Comparison of ENCODE assay signal across 8 mouse cellular contexts in the genomic region with DNA sequence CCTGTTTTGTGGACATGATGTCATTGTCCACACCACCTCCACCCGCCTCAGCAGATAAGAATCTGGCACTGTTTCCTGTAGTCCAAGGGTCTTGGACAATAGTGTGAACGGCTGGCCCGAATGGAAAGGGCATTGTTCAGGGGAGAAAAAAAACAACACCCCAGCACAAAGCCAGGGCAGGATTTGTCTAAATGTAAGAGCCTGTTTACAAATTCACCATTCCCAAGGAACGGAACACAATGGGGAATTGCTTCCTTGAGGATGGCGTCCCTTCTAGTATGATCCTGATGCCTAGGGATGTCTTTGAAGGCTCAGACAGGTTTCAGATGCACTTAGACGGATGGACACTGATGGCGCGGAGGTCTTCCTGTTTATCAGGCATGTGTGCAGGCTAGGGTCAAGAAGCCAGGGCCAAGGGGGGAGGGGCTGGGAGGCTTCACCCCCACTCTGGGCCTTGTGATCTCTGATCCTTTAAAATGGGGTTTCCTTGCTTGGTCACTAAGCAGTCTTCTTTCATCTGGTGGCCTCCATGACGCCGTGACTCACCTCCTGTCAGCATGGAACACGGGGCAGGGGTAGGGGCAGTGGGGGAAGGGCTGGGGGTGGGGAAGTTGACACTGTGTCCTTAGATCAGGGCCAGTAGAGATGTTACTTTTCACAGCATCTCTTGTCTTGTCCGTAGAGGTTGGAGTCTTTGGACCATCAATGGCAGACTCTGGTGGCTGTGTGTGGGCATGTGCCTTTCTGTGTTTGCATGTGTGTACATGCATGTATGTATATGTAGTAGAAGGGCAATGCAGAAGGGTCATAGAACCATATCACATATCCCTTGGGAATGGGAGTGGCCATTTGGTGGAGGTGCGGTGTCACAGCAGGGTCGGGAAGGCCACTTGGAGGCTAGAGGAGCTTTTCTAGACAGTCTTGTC. TPM values are rescaled to one million over a fixed set of nuclear protein-coding genes. Genes with fewer than 3 reads are reported as not detected.
A peak's percentile ranks its signal among the peaks of the same experiment; 100 is the strongest.
DNase-seq lines count a peak whose midpoint lies in the region; ATAC-seq lines count a peak whose summit lies in the region.

No protein-coding gene starts in this region.

- no peaks in the 10 kb centered on the region for H3K9me3 ChIP-seq in forebrain, embryonic 16.5 days (ENCODE audit: control insufficient read depth, low read length)

- peak; percentile 42 for ATAC-seq in forebrain, embryonic 16.5 days
- ATAC-seq in erythroid progenitor cell, adult 5-6 weeks (replicated peaks; ENCODE audit: low FRiP score, poor library complexity, severe bottlenecking) = no peak

- peak; percentile 27 for DNase-seq in gastrocnemius, postnatal 25 days
- DNase-seq in gastrocnemius, adult 18-20 months (ENCODE audit: low spot score) = no peak
- DNase-seq in kidney, adult 9 months = peak; percentile 57
- peak; percentile 86 for DNase-seq in lung, postnatal 36 days
- no peak for DNase-seq in layer of hippocampus, postnatal 25 days (ENCODE audit: extremely low spot score in 1 of 2, low spot score in 1 of 2)
- DNase-seq in layer of hippocampus, postnatal 10 days (ENCODE audit: low spot score in 2 of 2) = no peak

- H3K9ac ChIP-seq in forebrain, embryonic 16.5 days (replicated peaks; ENCODE audit: low read depth, low read length) = no peak overlapping the region

- no peak overlapping the region for H3K4me3 ChIP-seq in forebrain, embryonic 16.5 days (replicated peaks; ENCODE audit: low read length)

- 89% methylated on average over 14 of the region's 14 CpGs for WGBS in forebrain, embryonic 16.5 days

- H3K27me3 ChIP-seq in forebrain, embryonic 16.5 days (replicated peaks; ENCODE audit: control insufficient read depth, insufficient read depth, low read length) = no peaks in the 10 kb centered on the region

- no peaks in the 10 kb centered on the region for H3K36me3 ChIP-seq in forebrain, embryonic 16.5 days (ENCODE audit: control insufficient read depth, insufficient read depth)

- no peak overlapping the region for H3K27ac ChIP-seq in forebrain, embryonic 16.5 days (ENCODE audit: low read length)

- H3K4me2 ChIP-seq in forebrain, embryonic 16.5 days (ENCODE audit: low read length) = no peak overlapping the region

- no peaks in the 10 kb centered on the region for H3K4me1 ChIP-seq in forebrain, embryonic 16.5 days (replicated peaks; ENCODE audit: control insufficient read depth, insufficient read depth, low read length)

RNA-seq across cellular contexts. Expression of a gene that starts 15.7 kb away (rescaled TPM):
- total RNA-seq in gastrocnemius, postnatal 25 days (2021) = 1 to 10 TPM; 6.0 to 6.1 TPM
- total RNA-seq in gastrocnemius, adult 18-20 months (2021) = 1 to 10 TPM; 5.8 to 7.0 TPM
- polyA plus RNA-seq in forebrain, embryonic 16.5 days (2015; fragmentation: Nextera tagmentation; extraction: Ambion mirVana) = 0.62 TPM in 2 replicates
- 1 to 10 TPM; 4.4 to 5.0 TPM for total RNA-seq in layer of hippocampus, postnatal 25 days (2021)
- total RNA-seq in erythroid progenitor cell, adult 5-6 weeks (2015; ENCODE audit: low replicate concordance) = not detected in 2 replicates
- not detected in 2 replicates for total RNA-seq in erythroid progenitor cell, adult 5-6 weeks (2017; ENCODE audit: low replicate concordance)
- 1 to 10 TPM; 4.7 to 5.4 TPM for total RNA-seq in layer of hippocampus, postnatal 10 days (2021)

RNA-seq across cellular contexts. Expression of a gene that starts 16.6 kb away (rescaled TPM):
- 10 to 100 TPM; 63.7 to 67.7 TPM for total RNA-seq in gastrocnemius, postnatal 25 days (2021)
- 10 to 100 TPM; 52.3 to 59.6 TPM for total RNA-seq in gastrocnemius, adult 18-20 months (2021)
- 359 and 389 TPM in 2 replicates for polyA plus RNA-seq in forebrain, embryonic 16.5 days (2015; fragmentation: Nextera tagmentation; extraction: Ambion mirVana)
- total RNA-seq in layer of hippocampus, postnatal 25 days (2021) = 100 to 1,000 TPM; 431 to 467 TPM
- total RNA-seq in erythroid progenitor cell, adult 5-6 weeks (2015; ENCODE audit: low replicate concordance) = 55.1 and 59.1 TPM in 2 replicates
- 48.8 and 49.1 TPM in 2 replicates for total RNA-seq in erythroid progenitor cell, adult 5-6 weeks (2017; ENCODE audit: low replicate concordance)
- total RNA-seq in layer of hippocampus, postnatal 10 days (2021) = 100 to 1,000 TPM; 424 to 481 TPM

RNA-seq across cellular contexts. Expression of a gene that starts 17.8 kb away (rescaled TPM):
- 1 to 10 TPM; 5.2 to 6.3 TPM for total RNA-seq in gastrocnemius, postnatal 25 days (2021)
- total RNA-seq in gastrocnemius, adult 18-20 months (2021) = 10 to 100 TPM in 1 of 2 experiments, 1 to 10 TPM in 1; 9.2 to 10.8 TPM
- 11.5 and 12.2 TPM in 2 replicates for polyA plus RNA-seq in forebrain, embryonic 16.5 days (2015; fragmentation: Nextera tagmentation; extraction: Ambion mirVana)
- 1 to 10 TPM; 3.6 to 4.1 TPM for total RNA-seq in layer of hippocampus, postnatal 25 days (2021)
- 2.1 and 7.2 TPM in 2 replicates for total RNA-seq in erythroid progenitor cell, adult 5-6 weeks (2015; ENCODE audit: low replicate concordance)
- 3.1 and 4.4 TPM in 2 replicates for total RNA-seq in erythroid progenitor cell, adult 5-6 weeks (2017; ENCODE audit: low replicate concordance)
- total RNA-seq in layer of hippocampus, postnatal 10 days (2021) = 1 to 10 TPM; 4.8 to 5.2 TPM

RNA-seq across cellular contexts. Expression of a gene that starts 17.9 kb away (rescaled TPM):
- 10 to 100 TPM; 41.2 to 43.0 TPM for total RNA-seq in gastrocnemius, postnatal 25 days (2021)
- total RNA-seq in gastrocnemius, adult 18-20 months (2021) = 10 to 100 TPM; 40.7 to 46.8 TPM
- 138 and 150 TPM in 2 replicates for polyA plus RNA-seq in forebrain, embryonic 16.5 days (2015; fragmentation: Nextera tagmentation; extraction: Ambion mirVana)
- total RNA-seq in layer of hippocampus, postnatal 25 days (2021) = 100 to 1,000 TPM; 127 to 131 TPM
- 15.5 and 23.8 TPM in 2 replicates for total RNA-seq in erythroid progenitor cell, adult 5-6 weeks (2015; ENCODE audit: low replicate concordance)
- total RNA-seq in erythroid progenitor cell, adult 5-6 weeks (2017; ENCODE audit: low replicate concordance) = 42.6 and 58.7 TPM in 2 replicates
- 100 to 1,000 TPM; 117 to 123 TPM for total RNA-seq in layer of hippocampus, postnatal 10 days (2021)

RNA-seq across cellular contexts. Expression of a gene that starts 25.2 kb away (rescaled TPM):
- 100 to 1,000 TPM; 137 to 627 TPM for total RNA-seq in gastrocnemius, postnatal 25 days (2021)
- total RNA-seq in gastrocnemius, adult 18-20 months (2021) = 100 to 1,000 TPM; 566 to 705 TPM
- polyA plus RNA-seq in forebrain, embryonic 16.5 days (2015; fragmentation: Nextera tagmentation; extraction: Ambion mirVana) = 1.5 and 2.5 TPM in 2 replicates
- 1 to 10 TPM; 2.2 to 3.1 TPM for total RNA-seq in layer of hippocampus, postnatal 25 days (2021)
- total RNA-seq in erythroid progenitor cell, adult 5-6 weeks (2015; ENCODE audit: low replicate concordance) = not detected in 2 replicates
- not detected in 2 replicates for total RNA-seq in erythroid progenitor cell, adult 5-6 weeks (2017; ENCODE audit: low replicate concordance)
- 1 to 10 TPM in 1 of 2 experiments, under 1 TPM in 1; 0.67 to 2.0 TPM for total RNA-seq in layer of hippocampus, postnatal 10 days (2021)

Comparison
In these comparisons a context has a peak if more than half of its experiments do, and no peak if none do; other contexts are left out.
1. DNase-seq: peak in gastrocnemius, postnatal 25 days (single experiment), kidney, adult 9 months (single experiment) and lung, postnatal 36 days (single experiment); none in gastrocnemius, adult 18-20 months (single experiment), layer of hippocampus, postnatal 25 days (0 of 2) and layer of hippocampus, postnatal 10 days (0 of 2).
2. RNA of a gene that starts 15.7 kb away (total RNA-seq): 5.8 to 7.0 TPM in gastrocnemius, adult 18-20 months, 6.0 to 6.1 TPM in gastrocnemius, postnatal 25 days, 4.7 to 5.4 TPM in layer of hippocampus, postnatal 10 days and 4.4 to 5.0 TPM in layer of hippocampus, postnatal 25 days; not detected in erythroid progenitor cell, adult 5-6 weeks; every median in the first group is over 4 times any median in the second.
3. RNA of a gene that starts 16.6 kb away (total RNA-seq): 424 to 481 TPM in layer of hippocampus, postnatal 10 days and 431 to 467 TPM in layer of hippocampus, postnatal 25 days; 63.7 to 67.7 TPM in gastrocnemius, postnatal 25 days, 52.3 to 59.6 TPM in gastrocnemius, adult 18-20 months and 48.8 to 59.1 TPM in erythroid progenitor cell, adult 5-6 weeks; every median in the first group is over 4 times any median in the second.